24 mouse cellular contexts compared by ENCODE assay signal in genomic region chr3:148885980-148886668, GRCm38 (mm10).
A peak's percentile ranks its signal among the peaks of the same experiment; 100 is the strongest.
DNase-seq lines count a peak whose midpoint lies in the region; ATAC-seq lines count a peak whose summit lies in the region.
"Had no signal": no experiment of that assay in that cellular context is flagged by ENCODE, and none has a peak within 500 bp of the region (broad histone marks: within the 10 kb centered on the region; RNA-seq: fewer than 3 reads in every experiment).

No protein-coding gene starts in this region.

- peak; percentile 81 for ATAC-seq in granulocyte monocyte progenitor cell, adult 5-6 weeks (replicated peaks; ENCODE audit: poor library complexity, severe bottlenecking)
- ATAC-seq in megakaryocyte progenitor cell, adult 5-6 weeks (replicated peaks; ENCODE audit: poor library complexity), result peak; percentile 71
- ATAC-seq: forebrain, embryonic 13.5 days; hindbrain, postnatal 0 days; lung, postnatal 0 days; midbrain, embryonic 16.5 days; Patski had no signal

- peak; percentile 7 to 12 for DNase-seq in spleen, postnatal 36 days (ENCODE audit: low spot score in 2 of 2)
- DNase-seq in spleen, postnatal 4 days (ENCODE audit: low spot score in 2 of 2), result no peak
- DNase-seq in layer of hippocampus, adult 18-20 months (ENCODE audit: low spot score in 2 of 2), result no peak
- DNase-seq in right cerebral cortex, postnatal 36 days (ENCODE audit: low spot score in 2 of 2), result no peak
- DNase-seq in adrenal gland, postnatal 4 days (ENCODE audit: low spot score in 2 of 2), result no peak
- DNase-seq: adrenal gland, postnatal 14 days; cerebellum, adult 18-20 months; cerebellum, postnatal 14 days; gastrocnemius, postnatal 14 days; heart, adult 11 months; layer of hippocampus, postnatal 36 days; liver, embryonic 13.5 days; lung, adult 18-20 months; lung, postnatal 4 days; retina, postnatal 1 day; right cerebral cortex, postnatal 25 days; thymus, postnatal 25 days had no signal

Comparison
In these comparisons a context has a peak if more than half of its experiments do, and no peak if none do; other contexts are left out.
1. DNase-seq: peak in spleen, postnatal 36 days (2 of 2); none in spleen, postnatal 4 days (0 of 2), layer of hippocampus, adult 18-20 months (0 of 2), right cerebral cortex, postnatal 36 days (0 of 2) and adrenal gland, postnatal 4 days (0 of 2).